23 mouse cellular contexts compared by ENCODE assay signal in genomic region chr2:123806370-123806769, GRCm38 (mm10).
DNase-seq lines count a peak whose midpoint lies in the region; ATAC-seq and TF ChIP-seq lines count a peak whose summit lies in the region.
"Had no signal": no experiment of that assay in that cellular context is flagged by ENCODE, and none has a peak within 500 bp of the region (broad histone marks: within the 10 kb centered on the region; RNA-seq: fewer than 3 reads in every experiment).

No protein-coding gene starts in this region.

- intact Hi-C loops in left cerebral cortex, postnatal 4 days (cut with DNase I) = no loop called here
- intact Hi-C loops in left cerebral cortex, adult 2 months (cut with DNase I) = no loop called here

- no peak overlapping the region for H3K27ac ChIP-seq in forebrain, embryonic 15.5 days (replicated peaks)
- no peak overlapping the region for H3K27ac ChIP-seq in forebrain, embryonic 12.5 days
- no peak overlapping the region for H3K27ac ChIP-seq in left cerebral cortex, adult 2 months
- H3K27ac ChIP-seq: embryonic facial prominence, embryonic 15.5 days; gastrocnemius, adult 2 months; hindbrain, embryonic 10.5 days; intestine, embryonic 15.5 days had no signal

- peaks cover 7% of the 10 kb centered on the region; the same call in 1 of the 2 replicates for H3K4me1 ChIP-seq in forebrain, embryonic 15.5 days
- no peaks in the 10 kb centered on the region for H3K4me1 ChIP-seq in forebrain, embryonic 12.5 days
- H3K4me1 ChIP-seq: embryonic facial prominence, embryonic 15.5 days; heart, embryonic 12.5 days; hindbrain, embryonic 10.5 days; intestine, embryonic 15.5 days had no signal

- H3K27me3 ChIP-seq in forebrain, embryonic 15.5 days = no peaks in the 10 kb centered on the region
- H3K27me3 ChIP-seq in forebrain, embryonic 12.5 days = no peaks in the 10 kb centered on the region
- H3K27me3 ChIP-seq: embryonic facial prominence, embryonic 15.5 days; heart, embryonic 12.5 days; intestine, embryonic 15.5 days had no signal

- H3K9ac ChIP-seq in forebrain, embryonic 15.5 days (replicated peaks) = no peak overlapping the region
- no peak overlapping the region for H3K9ac ChIP-seq in forebrain, embryonic 12.5 days
- H3K9ac ChIP-seq: embryonic facial prominence, embryonic 15.5 days; heart, embryonic 12.5 days; intestine, embryonic 15.5 days had no signal

- DNase-seq in cerebellum, postnatal 10 days = peak; percentile 58 to 71
- no peak for DNase-seq in cerebellum, adult 9-11 months
- peak; percentile 39 for DNase-seq in left cerebral cortex, postnatal 4 days
- no peak for DNase-seq in left cerebral cortex, adult 2 months (ENCODE audit: extremely low spot score in 1 of 2, low spot score in 2 of 2)
- DNase-seq in ovary, adult 18-20 months (ENCODE audit: low spot score) = no peak
- DNase-seq: adrenal gland, adult 8-10 months; adrenal gland, postnatal 36 days; B cell, adult 2 months; cerebellum, adult 11 months; cerebellum, adult 9-10 months; embryo, embryonic 11 days; gastrocnemius, adult 2 months; gastrocnemius, postnatal 25 days; kidney, adult 18-20 months had no signal

- ATAC-seq in forebrain, embryonic 15.5 days (replicated peaks) = 0 out of 2 replicates have a peak, but pooled peaks have one; percentile 53
- ATAC-seq in forebrain, embryonic 12.5 days (ENCODE audit: low FRiP score) = no peak
- ATAC-seq: CD4-positive, CD25-positive, alpha-beta regulatory T cell, adult 4 months; intestine, embryonic 15.5 days had no signal

- no peaks in the 10 kb centered on the region for H3K9me3 ChIP-seq in forebrain, embryonic 15.5 days
- H3K9me3 ChIP-seq in forebrain, embryonic 12.5 days = no peaks in the 10 kb centered on the region
- H3K9me3 ChIP-seq: embryonic facial prominence, embryonic 15.5 days; heart, embryonic 12.5 days; hindbrain, embryonic 10.5 days; intestine, embryonic 15.5 days had no signal

- H3K4me2 ChIP-seq in forebrain, embryonic 15.5 days (replicated peaks) = no peak overlapping the region
- H3K4me2 ChIP-seq in forebrain, embryonic 12.5 days = no peak overlapping the region
- H3K4me2 ChIP-seq: embryonic facial prominence, embryonic 15.5 days; heart, embryonic 12.5 days; intestine, embryonic 15.5 days had no signal

- H3K4me3 ChIP-seq in forebrain, embryonic 15.5 days = no peak overlapping the region
- H3K4me3 ChIP-seq in forebrain, embryonic 12.5 days (replicated peaks) = no peak overlapping the region
- H3K4me3 ChIP-seq in left cerebral cortex, adult 2 months = no peak overlapping the region
- H3K4me3 ChIP-seq: embryonic facial prominence, embryonic 15.5 days; erythroblast, embryonic 14.5 days; gastrocnemius, adult 2 months; heart, embryonic 12.5 days; hindbrain, embryonic 10.5 days; intestine, embryonic 15.5 days had no signal

- H3K36me3 ChIP-seq in forebrain, embryonic 15.5 days = no peaks in the 10 kb centered on the region
- H3K36me3 ChIP-seq in forebrain, embryonic 12.5 days (replicated peaks) = no peaks in the 10 kb centered on the region
- H3K36me3 ChIP-seq: embryonic facial prominence, embryonic 15.5 days; G1E; heart, embryonic 12.5 days; hindbrain, embryonic 10.5 days; intestine, embryonic 15.5 days had no signal

- TF ChIP-seq CTCF in left cerebral cortex, adult 2 months (IDR thresholded peaks at IDR 0.05) = no peak

- WGBS in forebrain, embryonic 15.5 days = 48% methylated on average over 2 of the region's 2 CpGs
- WGBS in forebrain, embryonic 12.5 days = 73% methylated on average over 2 of the region's 2 CpGs

Comparison
In these comparisons a context has a peak if more than half of its experiments do, and no peak if none do; other contexts are left out.
1. DNase-seq: peak in cerebellum, postnatal 10 days (2 of 2) and left cerebral cortex, postnatal 4 days (single experiment); none in cerebellum, adult 9-11 months (single experiment), left cerebral cortex, adult 2 months (0 of 2) and ovary, adult 18-20 months (single experiment).